Mouse (Mus musculus): ENCODE measurements around the gene Yars. TPM values are rescaled to one million over a fixed set of nuclear protein-coding genes. Genes with fewer than 3 reads are reported as not detected.

Gene Yars
- polyA plus RNA-seq, 1 experiment: 16.3 TPM

DNA sequence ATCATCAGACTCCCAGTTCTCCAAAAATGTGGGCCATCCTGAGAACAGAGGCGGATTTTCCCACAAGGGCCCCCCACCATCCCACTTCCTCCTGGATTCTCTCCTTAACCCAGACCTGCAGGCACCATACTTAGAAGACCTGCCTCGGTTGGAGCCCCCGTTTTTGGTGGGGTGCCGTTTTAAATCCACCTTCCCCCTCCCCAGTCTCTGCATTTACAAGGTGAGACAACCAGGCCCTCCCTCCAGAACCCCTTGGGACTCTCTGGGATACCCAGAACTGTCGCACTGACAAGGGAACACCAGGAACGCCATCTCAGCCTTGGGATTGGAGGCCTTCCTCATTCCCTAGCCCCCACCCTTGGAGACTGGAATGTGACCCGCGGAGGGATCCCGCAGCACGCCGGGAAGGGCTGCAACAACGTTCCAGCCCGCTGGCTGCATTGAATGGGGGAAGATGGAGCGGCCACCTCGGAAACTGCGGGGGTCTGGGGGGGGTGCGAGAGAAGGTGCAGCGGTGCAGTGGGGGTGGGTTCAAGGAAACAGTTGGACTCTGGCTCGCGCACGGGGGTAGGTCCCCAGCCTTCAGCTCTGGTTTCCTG, 48.4 kb downstream of the Yars start:
- TF ChIP-seq POLR2A (IDR thresholded peaks at IDR 0.05; ENCODE audit: low read depth, low read length): no peak
- no peak for TF ChIP-seq CTCF (conservative IDR thresholded peaks at IDR 0.05; ENCODE audit: insufficient read depth, insufficient read length, low read depth, low read length)
- no peaks in the 10 kb centered on the region for H3K36me3 ChIP-seq (ENCODE audit: control insufficient read depth, insufficient read depth, low read length)
- peak overlapping the region; percentile 40 for H3K4me3 ChIP-seq (ENCODE audit: insufficient read depth, low read depth, low read length)
- WGBS: 31% methylated on average over 21 of the region's 21 CpGs
- peaks cover 27% of the 10 kb centered on the region; the same call in 1 of the 2 replicates for H3K4me1 ChIP-seq (ENCODE audit: control insufficient read depth, insufficient read depth, low read length)
- no peaks in the 10 kb centered on the region for H3K27me3 ChIP-seq (replicated peaks; ENCODE audit: control insufficient read depth, insufficient read depth, low read length)
- peak; percentile 49 for DNase-seq
- peak overlapping the region; percentile 66; the same call in 1 of the 2 replicates for H3K27ac ChIP-seq (ENCODE audit: insufficient read depth, low read depth, low read length)

DNA sequence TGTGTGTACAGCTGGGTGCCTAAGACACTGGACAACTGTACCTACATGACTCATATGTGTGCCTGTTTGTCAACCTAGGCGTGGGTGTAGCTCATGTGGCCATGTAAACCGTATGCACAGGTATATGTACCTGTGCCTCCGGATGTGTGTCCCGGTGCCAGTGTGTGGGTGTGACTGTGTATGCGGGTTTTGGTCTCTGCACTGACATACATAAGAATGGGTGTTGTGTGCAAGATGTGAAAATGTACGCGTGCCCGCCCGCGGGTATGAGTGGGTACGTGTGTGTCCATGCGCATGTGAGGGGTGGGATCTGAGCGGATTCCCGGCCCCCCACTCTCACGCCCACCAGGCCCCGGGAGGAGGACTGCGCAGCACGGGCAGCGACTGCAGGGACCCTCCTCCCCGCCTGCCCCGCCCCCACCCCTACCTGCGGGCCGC, 49.0 kb downstream of the Yars start:
- H3K27me3 ChIP-seq (replicated peaks; ENCODE audit: control insufficient read depth, insufficient read depth, low read length): no peaks in the 10 kb centered on the region
- 10% methylated on average over 23 of the region's 23 CpGs for WGBS
- H3K36me3 ChIP-seq (ENCODE audit: control insufficient read depth, insufficient read depth, low read length): no peaks in the 10 kb centered on the region
- no peak for TF ChIP-seq CTCF (conservative IDR thresholded peaks at IDR 0.05; ENCODE audit: insufficient read depth, insufficient read length, low read depth, low read length)
- TF ChIP-seq POLR2A (IDR thresholded peaks at IDR 0.05; ENCODE audit: low read depth, low read length): no peak
- H3K4me1 ChIP-seq (ENCODE audit: control insufficient read depth, insufficient read depth, low read length): peaks cover 23% of the 10 kb centered on the region; the same call in 1 of the 2 replicates
- H3K4me3 ChIP-seq (ENCODE audit: insufficient read depth, low read depth, low read length): peak overlapping the region; percentile 40
- peak overlapping the region; percentile 4; the same call in 1 of the 2 replicates for H3K27ac ChIP-seq (ENCODE audit: insufficient read depth, low read depth, low read length)
- DNase-seq: no peak

DNA sequence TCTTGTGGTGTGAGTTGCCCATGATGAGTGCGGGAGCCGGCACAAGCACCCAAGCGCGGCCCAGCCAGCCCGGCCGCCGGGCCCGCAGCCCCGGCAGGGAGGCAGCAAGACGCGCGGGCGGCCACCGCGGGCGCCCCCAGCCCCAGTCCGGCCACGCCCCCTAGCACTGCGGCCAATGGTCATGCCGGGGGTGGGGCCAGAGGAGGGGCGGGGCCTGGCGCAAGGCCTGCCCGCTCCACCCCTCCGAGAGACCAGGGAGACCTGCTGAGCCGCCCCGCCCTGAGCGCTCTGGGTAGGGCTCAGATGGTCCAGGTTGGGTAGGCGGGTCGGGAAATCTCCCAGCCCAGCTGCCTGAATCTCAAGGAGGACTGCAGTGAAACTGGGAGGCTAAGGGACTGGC, 49.5 kb downstream of the Yars start:
- Histone ChIP-seq H3K27me3 (replicated peaks; ENCODE audit: control insufficient read depth, insufficient read depth, low read length) (no peaks in the 10 kb centered on the region), H3K4me1 (ENCODE audit: control insufficient read depth, insufficient read depth, low read length) (peaks cover 23% of the 10 kb centered on the region; the same call in 1 of the 2 replicates), H3K27ac (ENCODE audit: insufficient read depth, low read depth, low read length) (no peak overlapping the region), H3K4me3 (ENCODE audit: insufficient read depth, low read depth, low read length) (peak overlapping the region; percentile 40), H3K36me3 (ENCODE audit: control insufficient read depth, insufficient read depth, low read length) (no peaks in the 10 kb centered on the region)
- 1% methylated on average over 29 of the region's 29 CpGs for WGBS
- TF ChIP-seq CTCF (conservative IDR thresholded peaks at IDR 0.05; ENCODE audit: insufficient read depth, insufficient read length, low read depth, low read length): no peak
- TF ChIP-seq POLR2A (IDR thresholded peaks at IDR 0.05; ENCODE audit: low read depth, low read length): no peak
- peak; percentile 85 for DNase-seq

DNA sequence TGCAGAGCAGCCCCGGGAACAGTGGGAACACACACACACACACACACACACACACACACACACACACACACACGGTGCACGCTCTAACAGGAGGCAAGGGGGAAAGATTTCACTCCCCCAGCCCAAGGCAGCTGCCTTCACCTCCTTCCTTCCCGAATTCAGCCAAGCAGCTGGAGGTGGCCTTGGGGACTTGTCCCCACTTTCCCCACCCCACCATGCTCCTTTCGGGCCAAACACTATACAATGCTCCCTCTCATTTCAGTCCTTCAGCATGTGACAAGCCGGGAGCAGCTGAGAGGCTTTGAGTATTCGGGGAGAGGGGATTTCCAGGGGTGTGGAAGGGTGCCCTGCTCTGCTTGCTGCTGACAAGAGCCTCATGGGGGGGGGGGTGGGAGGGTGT, 52.3 kb downstream of the Yars start:
- Histone ChIP-seq H3K4me3 (ENCODE audit: insufficient read depth, low read depth, low read length) (no peak overlapping the region), H3K4me1 (ENCODE audit: control insufficient read depth, insufficient read depth, low read length) (peaks cover 24% of the 10 kb centered on the region), H3K27ac (ENCODE audit: insufficient read depth, low read depth, low read length) (no peak overlapping the region), H3K27me3 (replicated peaks; ENCODE audit: control insufficient read depth, insufficient read depth, low read length) (no peaks in the 10 kb centered on the region), H3K36me3 (ENCODE audit: control insufficient read depth, insufficient read depth, low read length) (no peaks in the 10 kb centered on the region)
- no peak for DNase-seq
- 48% methylated on average over 7 of the region's 7 CpGs for WGBS
- no peak for TF ChIP-seq POLR2A (IDR thresholded peaks at IDR 0.05; ENCODE audit: low read depth, low read length)
- no peak for TF ChIP-seq CTCF (conservative IDR thresholded peaks at IDR 0.05; ENCODE audit: insufficient read depth, insufficient read length, low read depth, low read length)

DNA sequence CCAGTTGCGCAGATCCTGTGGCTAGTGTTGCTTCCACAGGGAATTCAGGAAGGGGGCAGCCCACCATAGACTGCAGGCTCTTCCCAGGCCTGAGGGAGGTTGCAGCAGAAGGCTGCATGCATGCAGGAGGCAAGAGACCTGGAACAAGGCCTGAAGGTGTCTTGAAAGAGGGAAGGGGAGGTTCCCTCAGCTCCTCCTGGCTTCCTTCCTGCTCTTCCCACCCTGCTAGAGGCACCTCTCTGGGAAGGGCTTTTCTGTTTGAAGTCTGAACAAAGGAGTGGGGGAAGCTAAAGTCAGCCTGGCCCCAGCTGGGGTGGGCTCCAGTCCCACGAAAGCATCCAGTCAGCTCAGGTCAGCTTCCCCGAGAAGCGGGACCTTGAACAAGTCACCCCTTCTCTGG, 52.8 kb downstream of the Yars start:
- WGBS: 70% methylated on average over 4 of the region's 4 CpGs
- TF ChIP-seq POLR2A (IDR thresholded peaks at IDR 0.05; ENCODE audit: low read depth, low read length) (no peak), CTCF (conservative IDR thresholded peaks at IDR 0.05; ENCODE audit: insufficient read depth, insufficient read length, low read depth, low read length) (no peak)
- Histone ChIP-seq H3K36me3 (ENCODE audit: control insufficient read depth, insufficient read depth, low read length) (no peaks in the 10 kb centered on the region), H3K4me1 (ENCODE audit: control insufficient read depth, insufficient read depth, low read length) (peaks cover 27% of the 10 kb centered on the region), H3K27me3 (replicated peaks; ENCODE audit: control insufficient read depth, insufficient read depth, low read length) (no peaks in the 10 kb centered on the region), H3K4me3 (ENCODE audit: insufficient read depth, low read depth, low read length) (no peak overlapping the region), H3K27ac (ENCODE audit: insufficient read depth, low read depth, low read length) (no peak overlapping the region)
- DNase-seq: no peak

DNA sequence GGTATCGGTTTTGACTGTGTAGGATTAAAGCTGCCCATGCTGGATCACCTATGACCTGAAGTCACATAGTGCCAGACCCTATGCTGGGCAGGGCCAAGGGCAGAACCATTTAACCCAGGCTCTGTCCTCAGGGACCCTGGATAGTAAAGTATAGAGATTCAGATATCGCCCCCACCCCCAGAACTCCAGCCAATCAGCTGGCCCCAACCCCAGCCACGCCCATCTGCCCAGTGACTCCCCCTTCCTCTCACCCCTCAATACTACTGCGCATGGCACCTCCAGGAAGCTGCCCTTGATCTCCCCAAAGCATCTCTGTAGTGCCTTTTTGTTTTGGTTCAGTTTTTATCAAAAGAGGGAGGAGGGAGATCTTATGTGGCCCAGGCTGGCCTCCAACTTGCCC, 53.2 kb downstream of the Yars start:
- Histone ChIP-seq H3K4me1 (ENCODE audit: control insufficient read depth, insufficient read depth, low read length) (peaks cover 31% of the 10 kb centered on the region), H3K4me3 (ENCODE audit: insufficient read depth, low read depth, low read length) (no peak overlapping the region), H3K27me3 (replicated peaks; ENCODE audit: control insufficient read depth, insufficient read depth, low read length) (no peaks in the 10 kb centered on the region), H3K36me3 (ENCODE audit: control insufficient read depth, insufficient read depth, low read length) (no peaks in the 10 kb centered on the region), H3K27ac (ENCODE audit: insufficient read depth, low read depth, low read length) (no peak overlapping the region)
- TF ChIP-seq CTCF (conservative IDR thresholded peaks at IDR 0.05; ENCODE audit: insufficient read depth, insufficient read length, low read depth, low read length): no peak
- TF ChIP-seq POLR2A (IDR thresholded peaks at IDR 0.05; ENCODE audit: low read depth, low read length): no peak
- DNase-seq: no peak
- whole genome bisulfite sequencing: 77% methylated on average over 4 of the region's 4 CpGs

DNA sequence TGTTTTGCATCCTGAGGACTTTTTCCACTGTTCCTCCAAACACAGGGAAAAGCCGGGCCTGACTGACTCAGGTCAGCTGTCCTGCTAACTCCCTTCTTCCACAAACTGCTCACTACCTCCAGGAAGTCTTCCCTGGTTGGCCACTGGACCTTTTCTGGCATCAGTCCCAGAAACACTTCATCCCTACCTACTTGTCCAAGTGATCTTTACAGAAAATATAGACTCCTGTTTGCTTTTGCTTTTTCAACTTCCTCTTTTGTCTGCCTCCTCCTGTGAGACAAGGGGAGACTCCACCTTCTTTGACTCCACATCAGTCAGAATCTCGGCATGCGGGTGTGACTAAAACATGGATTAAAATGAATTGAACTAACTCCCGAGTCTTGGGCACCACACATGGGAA, 55.2 kb downstream of the Yars start:
- Histone ChIP-seq H3K4me3 (ENCODE audit: insufficient read depth, low read depth, low read length) (no peak overlapping the region), H3K27ac (ENCODE audit: insufficient read depth, low read depth, low read length) (peak overlapping the region; percentile 46; the same call in 1 of the 2 replicates), H3K4me1 (ENCODE audit: control insufficient read depth, insufficient read depth, low read length) (peaks cover 26% of the 10 kb centered on the region), H3K27me3 (replicated peaks; ENCODE audit: control insufficient read depth, insufficient read depth, low read length) (no peaks in the 10 kb centered on the region), H3K36me3 (ENCODE audit: control insufficient read depth, insufficient read depth, low read length) (no peaks in the 10 kb centered on the region)
- 34% methylated on average over 4 of the region's 4 CpGs for WGBS
- no peak for TF ChIP-seq CTCF (conservative IDR thresholded peaks at IDR 0.05; ENCODE audit: insufficient read depth, insufficient read length, low read depth, low read length)
- no peak for TF ChIP-seq POLR2A (IDR thresholded peaks at IDR 0.05; ENCODE audit: low read depth, low read length)
- peak; percentile 65 for DNase-seq

Measured in kidney, adult 2 months (tissue).